ENCODE assay signal across 17 mouse cellular contexts in genomic region chr15:10223614-10224155, GRCm38 (mm10).
"Had no signal": no experiment of that assay in that cellular context is flagged by ENCODE, and none has a peak within 500 bp of the region (broad histone marks: within the 10 kb centered on the region; RNA-seq: fewer than 3 reads in every experiment).

No protein-coding gene starts in this region.

- H3K27me3 ChIP-seq: intestine, embryonic 15.5 days; limb, embryonic 12.5 days; limb, embryonic 15.5 days; lung, embryonic 15.5 days; megakaryocyte, embryonic 14.5 days had no signal

- H3K4me3 ChIP-seq: intestine, embryonic 15.5 days; limb, embryonic 12.5 days; limb, embryonic 15.5 days; lung, embryonic 15.5 days; megakaryocyte, embryonic 14.5 days had no signal

- H3K27ac ChIP-seq: intestine, embryonic 15.5 days; kidney, postnatal 0 days; limb, embryonic 12.5 days; limb, embryonic 15.5 days; liver, embryonic 14.5 days; lung, embryonic 15.5 days; stomach, postnatal 0 days had no signal

- DNase-seq: left cerebral cortex, postnatal 4 days; lung, adult 18-20 months; lung, postnatal 10 days; lung, postnatal 36 days; midbrain, embryonic 14.5 days; right cerebral cortex, postnatal 4 days; thymus, postnatal 25 days had no signal

- H3K36me3 ChIP-seq: intestine, embryonic 15.5 days; limb, embryonic 12.5 days; limb, embryonic 15.5 days; lung, embryonic 15.5 days had no signal

- H3K4me1 ChIP-seq: intestine, embryonic 15.5 days; limb, embryonic 12.5 days; limb, embryonic 15.5 days; lung, embryonic 15.5 days; megakaryocyte, embryonic 14.5 days had no signal

- H3K9me3 ChIP-seq: intestine, embryonic 15.5 days; limb, embryonic 12.5 days; limb, embryonic 15.5 days; lung, embryonic 15.5 days; megakaryocyte, embryonic 14.5 days had no signal

- H3K9ac ChIP-seq: intestine, embryonic 15.5 days; limb, embryonic 12.5 days; limb, embryonic 15.5 days; liver, embryonic 14.5 days; lung, embryonic 15.5 days had no signal

- H3K4me2 ChIP-seq: intestine, embryonic 15.5 days; limb, embryonic 12.5 days; limb, embryonic 15.5 days; lung, embryonic 15.5 days; midbrain, embryonic 11.5 days had no signal

- ATAC-seq: hindbrain, embryonic 16.5 days; intestine, embryonic 15.5 days had no signal
